Mouse (Mus musculus): ENCODE results near the gene Pkdrej.

The Pkdrej gene

GRCm38 (mm10) chr15:85768991-85769390 is 52.5 kb downstream of the Pkdrej start:
- DNase-seq (ENCODE audit: low read depth, low spot score) = no peak
- Histone ChIP-seq H3K27me3 (ENCODE audit: control insufficient read depth, insufficient read depth, low read length, poor library complexity, severe bottlenecking) (no peaks in the 10 kb centered on the region), H3K36me3 (ENCODE audit: control insufficient read depth, insufficient read depth, low read length, poor library complexity, severe bottlenecking) (no peaks in the 10 kb centered on the region)

- no peak for DNase-seq (ENCODE audit: low read depth, low spot score)
- no peaks in the 10 kb centered on the region for H3K27me3 ChIP-seq (ENCODE audit: control insufficient read depth, insufficient read depth, low read length, poor library complexity, severe bottlenecking)
- H3K36me3 ChIP-seq (ENCODE audit: control insufficient read depth, insufficient read depth, low read length, poor library complexity, severe bottlenecking) = no peaks in the 10 kb centered on the region
Measured at GRCm38 (mm10) chr15:85766677-85767076, 54.9 kb downstream of the Pkdrej start.

GRCm38 (mm10) chr15:85765022-85765421 is 56.5 kb downstream of the Pkdrej start:
- DNase-seq (ENCODE audit: low read depth, low spot score) = no peak
- H3K36me3 ChIP-seq (ENCODE audit: control insufficient read depth, insufficient read depth, low read length, poor library complexity, severe bottlenecking) = no peaks in the 10 kb centered on the region
- H3K27me3 ChIP-seq (ENCODE audit: control insufficient read depth, insufficient read depth, low read length, poor library complexity, severe bottlenecking) = no peaks in the 10 kb centered on the region
